Mouse (Mus musculus) MEL (cell line): ENCODE results near the gene Ms4a4c.

Experiments used
- CTCF ChIP-seq, 3 experiments: IDR thresholded peaks in 2 of 3; conservative IDR thresholded peaks in 1 of 3; 2 replicates each; pipeline ENCODE4 v1.5.1; 2011 to 2012; ENCODE audit warnings: low read length in 3 of 3, low read depth in 2 of 3, mild to moderate bottlenecking in 2 of 3, improper control_type of control experiment in 1 of 3, inconsistent platforms in 1 of 3, mixed read lengths in 1 of 3, moderate library complexity in 1 of 3; ENCODE audit not compliant: control insufficient read depth in 1 of 3, insufficient read depth in 1 of 3, poor library complexity in 1 of 3, severe bottlenecking in 1 of 3
- ELF1 ChIP-seq: IDR thresholded peaks from 2 replicates; pipeline ENCODE4 v1.6.1; 2014; ENCODE audit warnings: low read depth, mild to moderate bottlenecking, inconsistent platforms, low read length, improper control_type of control experiment, moderate library complexity
- MXI1 ChIP-seq: IDR thresholded peaks from 2 replicates; pipeline ENCODE4 v1.6.1; 2011; ENCODE audit warnings: mild to moderate bottlenecking, low read depth, low read length, improper control_type of control experiment
- POLR2A ChIP-seq, 2 experiments: IDR thresholded peaks; 2 replicates each; pipeline ENCODE4 v1.6.1; 2011 to 2012; ENCODE audit warnings: low read length in 2 of 2, mild to moderate bottlenecking in 2 of 2, control low read depth in 1 of 2, improper control_type of control experiment in 1 of 2, low read depth in 1 of 2, moderate library complexity in 1 of 2; ENCODE audit not compliant: control insufficient read depth in 1 of 2, insufficient read depth in 1 of 2, poor library complexity in 1 of 2
- POLR2AphosphoS5 ChIP-seq: IDR thresholded peaks from 2 replicates; pipeline ENCODE4 v1.6.1; 2012; ENCODE audit warnings: low read depth, borderline replicate concordance, mild to moderate bottlenecking, inconsistent platforms, low read length, moderate library complexity, mixed read lengths
- USF2 ChIP-seq, 2 experiments: IDR thresholded peaks; 2 replicates each; pipeline ENCODE4 v1.6.1; 2011 to 2012; ENCODE audit warnings: improper control_type of control experiment in 2 of 2, low read length in 2 of 2, borderline replicate concordance in 1 of 2, inconsistent platforms in 1 of 2, low read depth in 1 of 2, mild to moderate bottlenecking in 1 of 2; ENCODE audit not compliant: insufficient read depth in 1 of 2

DNA sequence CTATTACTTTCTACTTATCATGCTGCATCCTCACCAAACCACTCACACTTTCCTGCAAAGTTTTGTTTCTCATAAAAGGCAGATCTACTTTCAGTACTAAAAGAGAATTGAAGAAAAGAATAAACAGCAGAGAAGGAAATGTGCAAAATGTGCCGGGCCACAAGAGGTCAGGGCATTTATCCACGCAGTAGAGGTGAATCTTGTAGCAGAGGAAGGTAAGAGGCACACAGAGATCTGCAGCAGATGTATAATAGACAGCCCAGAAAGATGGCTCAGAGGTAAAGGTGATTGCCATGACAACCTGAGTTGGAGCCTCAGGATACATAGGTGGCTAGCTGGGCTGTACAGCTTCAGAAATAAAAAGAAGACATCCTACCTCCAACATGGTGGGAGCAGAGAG is 17.5 kb upstream of the Ms4a4c start:
- TF ChIP-seq USF2 (IDR thresholded peaks at IDR 0.05; ENCODE audit: borderline replicate concordance in 1 of 2, insufficient read depth in 1 of 2, low read depth in 1 of 2, low read length in 2 of 2): no peak
- no peak for TF ChIP-seq POLR2AphosphoS5
- no peak for TF ChIP-seq ELF1
- TF ChIP-seq MXI1: no peak
- no peak for TF ChIP-seq CTCF (IDR thresholded peaks at IDR 0.05 in 2 of 3, conservative IDR thresholded peaks at IDR 0.05 in 1 of 3; ENCODE audit: control insufficient read depth in 1 of 3, insufficient read depth in 1 of 3, low read depth in 2 of 3, low read length in 3 of 3, poor library complexity in 1 of 3, severe bottlenecking in 1 of 3)
- TF ChIP-seq POLR2A (IDR thresholded peaks at IDR 0.05; ENCODE audit: control insufficient read depth in 1 of 2, insufficient read depth in 1 of 2, low read depth in 1 of 2, low read length in 2 of 2, poor library complexity in 1 of 2): no peak
